Mouse (Mus musculus) lung, embryonic 16.5 days (tissue): ENCODE results near the gene Dis3l2. TPM values are rescaled to one million over a fixed set of nuclear protein-coding genes. Genes with fewer than 3 reads are reported as not detected.

ENCODE experiments used
- ATAC-seq: fragments of 200-750 bp; cut with Nextera tagmentation; 2 replicates; pipeline ENCODE4 v1.8.0; 2017; ENCODE audit warnings: low read depth, mild to moderate bottlenecking, moderate library complexity
- H3K27ac ChIP-seq: fragments of 300-500 bp; sonication (generic); 2 replicates; pipeline ENCODE4 v1.5.1; 2014; ENCODE audit warnings: mild to moderate bottlenecking, control low read depth, low read length
- H3K27me3 ChIP-seq: fragments of 300-500 bp; sonication (generic); 2 replicates; pipeline ENCODE4 v1.6.1; 2014; ENCODE audit warnings: low read depth, low read length, mixed read lengths; ENCODE audit not compliant: control insufficient read depth, insufficient read depth
- H3K36me3 ChIP-seq: fragments of 300-500 bp; sonication (generic); 2 replicates; pipeline ENCODE4 v1.6.1; 2014; ENCODE audit warnings: low read length; ENCODE audit not compliant: control insufficient read depth, insufficient read depth
- H3K4me1 ChIP-seq: fragments of 300-500 bp; sonication (generic); replicated peaks from 2 replicates; pipeline ENCODE4 v1.6.1; 2014; ENCODE audit warnings: low read length, mixed read lengths; ENCODE audit not compliant: control insufficient read depth, insufficient read depth
- H3K4me2 ChIP-seq: fragments of 300-500 bp; sonication (generic); 2 replicates; pipeline ENCODE4 v1.6.1; 2014; ENCODE audit warnings: low read depth, low read length, control low read depth
- H3K4me3 ChIP-seq: fragments of 300-500 bp; sonication (generic); 2 replicates; pipeline ENCODE4 v1.5.1; 2014; ENCODE audit warnings: mild to moderate bottlenecking, low read length, control low read depth
- H3K9ac ChIP-seq: fragments of 300-500 bp; sonication (generic); 2 replicates; pipeline ENCODE4 v1.6.1; 2014; ENCODE audit warnings: low read length, control low read depth
- H3K9me3 ChIP-seq: fragments of 300-500 bp; sonication (generic); 2 replicates; pipeline ENCODE4 v1.6.1; 2016; ENCODE audit warnings: low read length; ENCODE audit not compliant: control insufficient read depth
- WGBS: fragments of 180-500 bp; shearing (Covaris S2); extraction: QIAGEN DNeasy Blood & Tissue Kit; methylation state at CpG from one replicate; pipeline ENCODE4 v1.1.7; 2014; 5-methylcytosine and 5-hydroxymethylcytosine counted together
- polyA plus RNA-seq: library from polyadenylated mRNA; unstranded; fragments of >200 nt; fragmentation: Nextera tagmentation; extraction: Ambion mirVana; gene quantifications from 2 replicates; pipeline ENCODE4 v1.2.1, GENCODE M21; 2015

Dis3l2 gene
- polyA plus RNA-seq, 1 experiment from 2014 or later, result 25.6 TPM

GRCm38 (mm10) chr1:86709546-86709945 lies 5.9 kb downstream of the Dis3l2 start:
- Histone ChIP-seq H3K27me3 (no peaks in the 10 kb centered on the region), H3K4me1 (0 out of 2 replicates have a peak, but pooled peaks cover 2% of the 10 kb centered on the region), H3K9me3 (no peaks in the 10 kb centered on the region), H3K27ac (no peak overlapping the region), H3K4me3 (no peak overlapping the region), H3K36me3 (no peaks in the 10 kb centered on the region), H3K4me2 (no peak overlapping the region), H3K9ac (no peak overlapping the region)
- no peak for ATAC-seq
- WGBS, result 73% methylated on average over 4 of the region's 4 CpGs

- no peak overlapping the region for H3K9ac ChIP-seq
- ATAC-seq, result no peak
- no peaks in the 10 kb centered on the region for H3K4me1 ChIP-seq
- H3K4me2 ChIP-seq, result no peak overlapping the region
- no peaks in the 10 kb centered on the region for H3K9me3 ChIP-seq
- no peaks in the 10 kb centered on the region for H3K36me3 ChIP-seq
- 81% methylated on average over 2 of the region's 2 CpGs for WGBS
- H3K27me3 ChIP-seq, result no peaks in the 10 kb centered on the region
- H3K27ac ChIP-seq, result no peak overlapping the region
- H3K4me3 ChIP-seq, result no peak overlapping the region
These were observed 8.4 kb downstream of the Dis3l2 start for GRCm38 (mm10) chr1:86712045-86712444.

- no peak overlapping the region for H3K4me3 ChIP-seq
- no peaks in the 10 kb centered on the region for H3K27me3 ChIP-seq
- H3K4me2 ChIP-seq, result no peak overlapping the region
- no peaks in the 10 kb centered on the region for H3K9me3 ChIP-seq
- no peak for ATAC-seq
- no peak overlapping the region for H3K9ac ChIP-seq
- no peaks in the 10 kb centered on the region for H3K36me3 ChIP-seq
- no peaks in the 10 kb centered on the region for H3K4me1 ChIP-seq
- H3K27ac ChIP-seq, result no peak overlapping the region
- WGBS, result 83% methylated on average over 4 of the region's 4 CpGs
These were observed 9.4 kb downstream of the Dis3l2 start for GRCm38 (mm10) chr1:86713054-86713453.

- no peaks in the 10 kb centered on the region for H3K4me1 ChIP-seq
- H3K27ac ChIP-seq, result no peak overlapping the region
- 84% methylated on average over 1 of the region's 1 CpGs for WGBS
- H3K27me3 ChIP-seq, result no peaks in the 10 kb centered on the region
- no peaks in the 10 kb centered on the region for H3K36me3 ChIP-seq
- no peak overlapping the region for H3K4me3 ChIP-seq
- H3K9ac ChIP-seq, result no peak overlapping the region
- H3K4me2 ChIP-seq, result no peak overlapping the region
- no peak for ATAC-seq
- no peaks in the 10 kb centered on the region for H3K9me3 ChIP-seq
These were observed 14.6 kb downstream of the Dis3l2 start for GRCm38 (mm10) chr1:86718190-86718589.

- Histone ChIP-seq H3K27me3 (no peaks in the 10 kb centered on the region), H3K27ac (no peak overlapping the region), H3K4me1 (no peaks in the 10 kb centered on the region), H3K36me3 (no peaks in the 10 kb centered on the region), H3K4me3 (no peak overlapping the region), H3K9ac (no peak overlapping the region), H3K4me2 (no peak overlapping the region), H3K9me3 (no peaks in the 10 kb centered on the region)
- ATAC-seq, result no peak
- 55% methylated on average over 4 of the region's 4 CpGs for WGBS
These were observed 15.8 kb downstream of the Dis3l2 start for GRCm38 (mm10) chr1:86719391-86719790.

- Histone ChIP-seq H3K9me3 (no peaks in the 10 kb centered on the region), H3K27me3 (no peaks in the 10 kb centered on the region), H3K4me3 (no peak overlapping the region), H3K4me2 (no peak overlapping the region), H3K36me3 (no peaks in the 10 kb centered on the region), H3K27ac (no peak overlapping the region), H3K4me1 (no peaks in the 10 kb centered on the region), H3K9ac (no peak overlapping the region)
- 75% methylated on average over 2 of the region's 2 CpGs for WGBS
- no peak for ATAC-seq
These were observed 29.7 kb downstream of the Dis3l2 start for GRCm38 (mm10) chr1:86733160-86733821.

GRCm38 (mm10) chr1:86736414-86736813 lies 32.8 kb downstream of the Dis3l2 start:
- Histone ChIP-seq H3K4me2 (no peak overlapping the region), H3K27ac (no peak overlapping the region), H3K9me3 (no peaks in the 10 kb centered on the region), H3K27me3 (no peaks in the 10 kb centered on the region), H3K4me1 (no peaks in the 10 kb centered on the region), H3K4me3 (no peak overlapping the region), H3K9ac (no peak overlapping the region), H3K36me3 (no peaks in the 10 kb centered on the region)
- 94% methylated on average over 1 of the region's 1 CpGs for WGBS
- no peak for ATAC-seq

DNA sequence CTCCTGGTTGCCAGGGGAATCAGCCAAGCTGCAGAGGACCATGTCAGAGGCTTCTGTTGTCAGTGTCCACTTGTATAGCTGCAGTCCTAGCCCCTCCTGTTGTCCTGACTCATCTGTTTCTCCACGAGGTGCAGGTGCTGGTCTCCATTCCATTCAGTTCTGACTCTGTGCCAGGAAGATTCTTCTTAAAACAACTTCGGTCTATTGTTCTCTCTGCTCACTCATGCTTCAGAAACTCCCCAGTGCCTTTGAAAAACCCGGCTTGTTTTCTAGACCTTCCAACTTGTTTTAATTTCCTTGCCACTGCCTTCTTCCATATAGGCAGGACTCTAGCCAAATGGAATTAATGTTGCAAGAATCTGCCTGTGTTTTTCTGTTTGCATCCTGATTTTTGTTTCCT lies 39.3 kb downstream of the Dis3l2 start:
- no peaks in the 10 kb centered on the region for H3K9me3 ChIP-seq
- H3K9ac ChIP-seq, result no peak overlapping the region
- WGBS, result 48% methylated on average over 3 of the region's 3 CpGs
- H3K36me3 ChIP-seq, result peaks cover 4% of the 10 kb centered on the region; the same call in 1 of the 2 replicates
- no peaks in the 10 kb centered on the region for H3K27me3 ChIP-seq
- ATAC-seq, result no peak
- no peak overlapping the region for H3K4me3 ChIP-seq
- H3K4me2 ChIP-seq, result no peak overlapping the region
- H3K4me1 ChIP-seq, result no peaks in the 10 kb centered on the region
- no peak overlapping the region for H3K27ac ChIP-seq

DNA sequence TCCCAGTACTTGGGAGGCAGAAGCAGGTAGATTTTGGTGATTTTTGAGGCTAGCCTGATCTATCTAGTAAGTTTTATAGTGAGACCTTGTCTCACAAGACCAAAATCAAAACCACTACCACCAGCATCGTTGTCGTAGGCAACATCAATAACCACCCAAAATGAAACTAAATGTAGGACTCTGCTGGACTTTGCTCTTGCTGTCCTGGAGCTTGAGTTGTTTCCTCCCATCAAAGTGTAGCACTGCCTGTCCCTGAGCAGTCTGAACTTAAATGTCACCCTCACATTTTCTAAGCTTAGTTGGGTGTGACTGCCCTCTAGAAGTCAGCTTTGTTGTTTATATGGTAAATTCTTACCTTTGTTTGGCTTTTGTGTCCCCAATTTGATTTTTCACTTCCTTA lies 43.4 kb downstream of the Dis3l2 start:
- no peaks in the 10 kb centered on the region for H3K4me1 ChIP-seq
- H3K4me3 ChIP-seq, result no peak overlapping the region
- H3K4me2 ChIP-seq, result no peak overlapping the region
- WGBS, result 93% methylated on average over 2 of the region's 2 CpGs
- H3K9me3 ChIP-seq, result no peaks in the 10 kb centered on the region
- ATAC-seq, result no peak
- peaks cover 4% of the 10 kb centered on the region; the same call in 1 of the 2 replicates for H3K36me3 ChIP-seq
- no peak overlapping the region for H3K9ac ChIP-seq
- no peaks in the 10 kb centered on the region for H3K27me3 ChIP-seq
- no peak overlapping the region for H3K27ac ChIP-seq

GRCm38 (mm10) chr1:86750094-86750493 lies 46.5 kb downstream of the Dis3l2 start:
- 52% methylated on average over 3 of the region's 3 CpGs for WGBS

More at GRCm38 (mm10) chr1:86750094-86750493, 46.5 kb downstream of the Dis3l2 start:
- no peak for ATAC-seq
- peaks cover 4% of the 10 kb centered on the region; the same call in 1 of the 2 replicates for H3K36me3 ChIP-seq
- H3K4me2 ChIP-seq, result no peak overlapping the region
- no peak overlapping the region for H3K27ac ChIP-seq
- no peak overlapping the region for H3K9ac ChIP-seq
- H3K9me3 ChIP-seq, result no peaks in the 10 kb centered on the region
- H3K27me3 ChIP-seq, result no peaks in the 10 kb centered on the region
- H3K4me3 ChIP-seq, result no peak overlapping the region
- H3K4me1 ChIP-seq, result no peaks in the 10 kb centered on the region
